Mouse (Mus musculus) myocyte (in vitro differentiated cells): ENCODE data around the gene Tada2b. TPM values are rescaled to one million over a fixed set of nuclear protein-coding genes. Genes with fewer than 3 reads are reported as not detected.

Experiments used
- H3K27me3 ChIP-seq: one replicate; pipeline ENCODE4 v1.6.1; 2011; ENCODE audit not compliant: control insufficient read depth, insufficient read depth, insufficient read length
- H3K36me3 ChIP-seq: one replicate; pipeline ENCODE4 v1.6.1; 2011; ENCODE audit not compliant: control insufficient read depth, insufficient read depth
- H3K4me2 ChIP-seq: one replicate; pipeline ENCODE4 v1.6.1; 2011; ENCODE audit warnings: low read depth, control low read depth
- H3K4me3 ChIP-seq: one replicate; pipeline ENCODE4 v1.5.1; 2011; ENCODE audit warnings: mild to moderate bottlenecking, control low read depth, moderate library complexity
- H3K79me2 ChIP-seq: one replicate; pipeline ENCODE4 v1.6.1; 2011; ENCODE audit not compliant: control insufficient read depth, insufficient read depth
- H3ac ChIP-seq: one replicate; pipeline ENCODE4 v1.6.1; 2011; ENCODE audit not compliant: control insufficient read depth, insufficient read length
- CEBPB ChIP-seq: IDR thresholded peaks from 2 replicates; pipeline ENCODE4 v1.6.1; 2011; ENCODE audit warnings: mild to moderate bottlenecking, moderate library complexity; ENCODE audit not compliant: poor library complexity, insufficient read depth, severe bottlenecking
- E2F4 ChIP-seq: IDR thresholded peaks from one replicate; pipeline ENCODE4 v1.6.1; 2011; ENCODE audit warnings: mild to moderate bottlenecking, control low read depth, moderate library complexity; ENCODE audit not compliant: insufficient read depth
- MAX ChIP-seq: IDR thresholded peaks from one replicate; pipeline ENCODE4 v1.6.1; 2011; ENCODE audit warnings: low read depth, mild to moderate bottlenecking, control low read depth
- MYOD1 ChIP-seq, 3 experiments: IDR thresholded peaks; one replicate each; pipeline ENCODE4 v1.6.1; 2011; ENCODE audit warnings: control low read depth in 2 of 3, low read depth in 2 of 3, mild to moderate bottlenecking in 2 of 3, moderate library complexity in 1 of 3; ENCODE audit not compliant: insufficient read length in 2 of 3, control insufficient read depth in 1 of 3
- MYOG ChIP-seq, 3 experiments: IDR thresholded peaks; one replicate each; pipeline ENCODE4 v1.6.1; 2011; ENCODE audit warnings: control low read depth in 2 of 3, low read depth in 2 of 3, mild to moderate bottlenecking in 2 of 3; ENCODE audit not compliant: insufficient read length in 2 of 3, control insufficient read depth in 1 of 3, insufficient read depth in 1 of 3
- POLR2A ChIP-seq: IDR thresholded peaks from one replicate; pipeline ENCODE4 v1.6.1; 2011; ENCODE audit warnings: low read depth, mild to moderate bottlenecking, control low read depth, moderate library complexity; ENCODE audit not compliant: insufficient read length
- POLR2AphosphoS2 ChIP-seq: IDR thresholded peaks from one replicate; pipeline ENCODE4 v1.6.1; 2011; ENCODE audit warnings: low read depth, control low read depth; ENCODE audit not compliant: insufficient read length
- REST ChIP-seq: IDR thresholded peaks from one replicate; pipeline ENCODE4 v1.6.1; 2011; ENCODE audit warnings: mild to moderate bottlenecking, control low read depth, moderate library complexity; ENCODE audit not compliant: insufficient read depth, insufficient read length
- SRF ChIP-seq: IDR thresholded peaks from one replicate; pipeline ENCODE4 v1.6.1; 2011; ENCODE audit warnings: low read depth; ENCODE audit not compliant: control insufficient read depth, insufficient read length
- TCF12 ChIP-seq: IDR thresholded peaks from one replicate; pipeline ENCODE4 v1.6.1; 2011; ENCODE audit warnings: mild to moderate bottlenecking, control low read depth; ENCODE audit not compliant: poor library complexity, insufficient read depth, severe bottlenecking
- TCF3 ChIP-seq: IDR thresholded peaks from one replicate; pipeline ENCODE4 v1.6.1; 2011; ENCODE audit warnings: low read depth, control low read depth; ENCODE audit not compliant: insufficient read length
- USF1 ChIP-seq: IDR thresholded peaks from one replicate; pipeline ENCODE4 v1.6.1; 2011; ENCODE audit warnings: low read depth, mild to moderate bottlenecking, control low read depth, moderate library complexity
- polyA plus RNA-seq: library from polyadenylated mRNA; unstranded; fragments of >200 nt; fragmentation: generic; extraction: Trizol; gene quantifications from one replicate; pipeline ENCODE4 v1.2.1, GENCODE M21; 2012; ENCODE audit warnings: missing spikeins

Gene Tada2b
- polyA plus RNA-seq, 1 experiment = 7.2 TPM

GRCm38 (mm10) chr5:36478540-36479420 is 5.3 kb downstream of the Tada2b start:
- Histone ChIP-seq H3K27me3 (no peaks in the 10 kb centered on the region), H3K4me3 (no peak overlapping the region), H3K36me3 (no peaks in the 10 kb centered on the region), H3K4me2 (no peak overlapping the region), H3K79me2 (peaks cover 70% of the 10 kb centered on the region), H3ac (no peak overlapping the region)
- no peak for TF ChIP-seq MYOD1 (IDR thresholded peaks at IDR 0.05; ENCODE audit: control insufficient read depth in 1 of 3, insufficient read length in 2 of 3, low read depth in 2 of 3)
- TF ChIP-seq CEBPB = no peak
- no peak for TF ChIP-seq POLR2AphosphoS2
- no peak for TF ChIP-seq USF1
- no peak for TF ChIP-seq MAX
- no peak for TF ChIP-seq SRF
- TF ChIP-seq TCF3 = no peak
- TF ChIP-seq REST = no peak
- no peak for TF ChIP-seq TCF12

DNA sequence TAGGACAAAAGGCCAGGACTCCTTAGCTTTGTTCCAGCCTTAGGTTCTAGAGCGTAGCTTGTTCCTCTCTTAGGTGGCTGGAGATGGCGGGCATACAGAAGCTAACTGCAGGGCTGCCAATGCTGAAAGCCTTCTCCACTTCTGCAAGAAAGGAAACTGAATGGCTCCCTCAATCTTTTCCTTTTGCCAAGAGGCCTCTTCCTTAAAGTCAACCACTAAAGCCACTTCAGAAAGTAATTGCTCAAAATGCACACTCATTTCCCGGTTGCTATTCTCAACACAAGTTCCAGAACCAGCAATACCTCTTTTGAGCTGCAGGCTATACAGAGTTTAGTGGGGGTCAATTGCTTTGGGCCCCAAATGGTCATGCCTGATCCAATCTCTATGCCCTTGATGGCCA is 6.6 kb downstream of the Tada2b start:
- Histone ChIP-seq H3K27me3 (no peaks in the 10 kb centered on the region), H3K36me3 (peaks cover 10% of the 10 kb centered on the region), H3ac (no peak overlapping the region), H3K4me3 (no peak overlapping the region), H3K4me2 (no peak overlapping the region), H3K79me2 (peaks cover 59% of the 10 kb centered on the region)
- TF ChIP-seq E2F4 (no peak), MAX (no peak), TCF12 (no peak), REST (no peak), POLR2A (no peak), CEBPB (no peak), TCF3 (no peak), POLR2AphosphoS2 (no peak), MYOD1 (IDR thresholded peaks at IDR 0.05; ENCODE audit: control insufficient read depth in 1 of 3, insufficient read length in 2 of 3, low read depth in 2 of 3) (no peak), USF1 (no peak), SRF (no peak), MYOG (IDR thresholded peaks at IDR 0.05; ENCODE audit: control insufficient read depth in 1 of 3, insufficient read depth in 1 of 3, insufficient read length in 2 of 3, low read depth in 2 of 3) (no peak)

DNA sequence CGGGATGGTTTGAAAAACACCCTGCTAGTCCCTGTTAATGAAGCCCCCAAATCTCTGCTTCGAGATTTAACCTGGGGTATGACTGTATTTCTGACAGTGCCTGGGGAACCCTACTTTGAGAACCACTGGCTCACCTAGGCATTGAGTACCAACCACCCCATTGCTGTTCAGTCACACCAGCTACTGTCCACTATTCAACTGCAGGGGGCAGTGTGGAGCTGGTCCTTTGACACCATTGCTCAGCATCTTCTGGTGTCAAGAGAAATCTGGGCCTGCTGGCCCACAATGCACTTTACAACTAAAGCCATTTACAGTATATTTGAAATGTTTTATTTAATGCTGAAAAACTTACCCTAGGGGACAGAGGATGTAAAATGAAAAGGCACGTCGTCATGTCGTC is 9.8 kb downstream of the Tada2b start:
- H3ac ChIP-seq = no peak overlapping the region
- no peak overlapping the region for H3K4me3 ChIP-seq
- H3K79me2 ChIP-seq = peaks cover 28% of the 10 kb centered on the region
- no peaks in the 10 kb centered on the region for H3K27me3 ChIP-seq
- H3K4me2 ChIP-seq = no peak overlapping the region
- TF ChIP-seq POLR2AphosphoS2 = peak; percentile 66
- peak; percentile 21 for TF ChIP-seq POLR2A
- TF ChIP-seq TCF12 = no peak
- peaks cover 40% of the 10 kb centered on the region for H3K36me3 ChIP-seq

- Histone ChIP-seq H3K4me2 (no peak overlapping the region), H3K27me3 (no peaks in the 10 kb centered on the region), H3K36me3 (peaks cover 44% of the 10 kb centered on the region), H3ac (no peak overlapping the region), H3K79me2 (peaks cover 26% of the 10 kb centered on the region), H3K4me3 (no peak overlapping the region)
- no peak for TF ChIP-seq TCF3
- TF ChIP-seq MAX = no peak
- TF ChIP-seq MYOG (IDR thresholded peaks at IDR 0.05; ENCODE audit: control insufficient read depth in 1 of 3, insufficient read depth in 1 of 3, insufficient read length in 2 of 3, low read depth in 2 of 3) = no peak
- no peak for TF ChIP-seq USF1
- no peak for TF ChIP-seq REST
- TF ChIP-seq MYOD1 (IDR thresholded peaks at IDR 0.05; ENCODE audit: control insufficient read depth in 1 of 3, insufficient read length in 2 of 3, low read depth in 2 of 3) = no peak
- TF ChIP-seq TCF12 = no peak
- no peak for TF ChIP-seq CEBPB
- no peak for TF ChIP-seq POLR2AphosphoS2
- TF ChIP-seq SRF = no peak
- TF ChIP-seq POLR2A = no peak
- no peak for TF ChIP-seq E2F4
Measured at GRCm38 (mm10) chr5:36472876-36473655, 11.0 kb downstream of the Tada2b start.
